Mouse (Mus musculus) megakaryocyte progenitor cell, adult 5-6 weeks (primary cell): ENCODE measurements around the gene Apobec4. TPM values are rescaled to one million over a fixed set of nuclear protein-coding genes. Genes with fewer than 3 reads are reported as not detected.
A peak's percentile ranks its signal among the peaks of the same experiment; 100 is the strongest.
"Not testable (repeated sequence)": the region's sequence is repeated elsewhere in the genome, so short reads cannot be mapped to it uniquely, and the experiment has no call there.

Experiments used
- ATAC-seq: replicated peaks from 2 replicates; pipeline ENCODE4 v1.8.0; 2016; ENCODE audit warnings: mild to moderate bottlenecking, moderate TSS enrichment, inconsistent platforms; ENCODE audit not compliant: poor library complexity
- total RNA-seq, 2 experiments: library from RNA; stranded (forward) in 1 of 2; stranded (reverse) in 1 of 2; fragments of 157-497, 149-512 nt in 1 of 2; fragments of 200-1000 nt in 1 of 2; gene quantifications; 2 replicates each; pipeline versions ENCODE4 v1.2.3 to v1.2.4; 2015 to 2017

The Apobec4 gene
- total RNA-seq, 2 experiments from 2014 or later: not detected

DNA sequence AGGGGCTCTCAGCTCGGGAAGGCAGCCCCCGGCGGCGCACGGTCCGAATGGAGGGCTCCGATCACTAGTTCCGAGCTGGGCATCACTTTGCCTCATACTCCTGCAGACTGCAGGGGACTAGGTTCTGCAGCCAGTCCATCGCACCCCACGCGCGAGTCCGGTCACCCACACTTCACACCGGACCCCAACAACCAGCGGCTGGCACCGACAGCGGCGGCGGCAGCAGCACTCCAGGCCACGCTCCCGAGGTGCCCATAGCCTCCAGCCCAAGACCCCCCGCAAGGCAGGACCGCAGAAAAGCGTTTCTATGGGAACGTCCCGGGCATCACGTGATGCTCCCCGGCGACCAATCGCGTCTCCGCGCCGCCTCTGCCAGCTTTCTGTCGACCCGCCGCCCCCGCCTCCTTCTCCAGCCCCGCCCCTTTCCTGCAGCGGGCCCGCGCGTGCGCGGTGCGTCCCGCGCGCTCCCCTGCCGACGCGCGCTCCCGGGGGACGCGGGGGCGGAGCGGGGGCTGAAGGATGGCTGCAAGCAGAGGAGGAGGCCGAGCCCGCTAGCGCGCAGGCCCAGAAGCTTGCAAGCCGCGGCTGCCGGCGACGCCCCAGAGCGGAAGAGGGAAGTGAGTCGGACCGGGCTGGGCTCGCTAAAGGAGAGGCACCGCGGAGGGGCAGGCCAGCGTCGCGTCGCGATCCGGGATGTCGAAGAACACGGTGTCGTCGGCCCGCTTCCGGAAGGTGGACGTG is 15.9 kb downstream of the Apobec4 start, which contains the start of the genes Rgl1 and Arpc5:
Rgl1 (minus strand) TSS at position 320 of the 741 bp plus-strand sequence.
Arpc5 (plus strand) TSS at position 511 of the 741 bp plus-strand sequence.
- peak; percentile 89 for ATAC-seq

DNA sequence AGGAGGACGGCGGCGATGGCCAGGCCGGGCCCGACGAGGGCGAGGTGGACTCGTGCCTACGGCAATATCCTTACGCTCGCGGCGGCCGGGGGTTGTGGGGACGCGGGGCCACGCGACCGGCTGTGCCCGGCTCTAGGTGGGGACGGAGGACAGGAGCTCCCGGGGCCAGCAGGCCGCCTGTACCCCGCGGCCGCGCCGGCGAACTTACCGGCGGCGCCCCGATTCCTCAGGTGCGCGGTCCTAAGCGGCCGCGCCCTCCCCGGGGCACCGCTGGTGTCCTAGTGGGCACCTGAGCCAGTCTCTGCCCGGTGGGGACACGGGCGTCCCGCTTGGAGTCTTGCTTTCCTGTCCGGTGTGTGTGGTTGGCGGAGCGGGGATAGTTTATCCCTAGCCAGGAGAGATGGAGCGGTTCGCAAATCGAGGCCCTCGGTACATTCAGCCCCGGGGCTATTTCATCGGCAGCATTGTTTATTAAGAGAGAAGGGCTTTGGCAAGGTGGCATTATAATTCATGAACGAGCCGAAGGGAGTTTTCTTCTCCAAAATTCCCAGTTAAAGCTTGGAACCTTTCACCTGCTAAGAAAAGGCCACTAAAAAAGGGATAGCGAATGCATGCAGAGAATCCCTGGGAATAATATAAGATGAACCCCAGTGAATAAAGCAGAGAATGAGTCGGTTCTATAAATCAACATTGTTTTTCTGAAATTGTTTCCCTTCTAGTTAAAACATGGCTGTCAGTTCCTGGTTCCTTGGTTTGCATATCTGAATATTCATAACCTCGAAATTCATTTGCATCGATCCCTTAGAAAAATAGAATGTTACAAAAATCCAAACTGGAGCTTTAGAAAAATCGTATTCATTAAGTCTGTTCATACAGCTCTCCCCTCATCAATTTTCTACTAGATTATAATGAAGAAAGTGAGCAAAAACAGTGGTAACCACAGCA is 16.7 kb downstream of the Apobec4 start:
- no peak for ATAC-seq

DNA sequence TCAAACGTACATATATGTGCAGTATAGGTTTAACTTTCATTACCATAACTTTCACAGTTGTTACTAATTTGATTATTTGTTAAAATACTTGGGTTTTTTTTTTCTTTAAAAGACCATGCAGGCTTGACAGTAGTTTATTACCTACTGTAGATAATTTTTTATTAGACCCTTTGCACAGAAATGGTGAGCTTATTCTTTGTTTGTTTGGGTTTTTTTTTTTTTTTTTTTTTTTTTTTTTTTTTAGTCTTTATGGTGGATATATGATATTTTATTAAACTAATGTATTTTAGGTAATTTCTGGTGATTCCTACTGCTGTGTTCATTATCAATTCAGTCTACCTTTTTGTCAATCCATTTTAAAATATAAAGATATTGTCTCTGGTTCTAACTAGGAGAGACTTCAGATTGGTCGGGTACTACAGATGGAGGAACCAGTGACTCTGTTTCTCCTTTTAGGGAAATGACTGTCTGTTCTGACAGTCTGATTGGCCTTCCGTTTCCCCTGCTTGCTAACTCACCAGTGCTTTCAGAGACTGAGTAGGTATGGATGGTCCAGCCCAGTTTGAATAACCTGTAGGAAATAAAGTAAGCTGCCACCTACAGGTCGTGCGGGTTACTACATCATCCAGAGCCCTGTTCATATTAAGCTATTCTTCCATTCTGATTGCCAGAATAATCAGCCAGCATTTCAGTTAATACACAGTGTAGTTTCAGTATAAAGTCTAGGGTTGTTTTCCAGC is 17.6 kb downstream of the Apobec4 start:
- ATAC-seq: peak; percentile 78

DNA sequence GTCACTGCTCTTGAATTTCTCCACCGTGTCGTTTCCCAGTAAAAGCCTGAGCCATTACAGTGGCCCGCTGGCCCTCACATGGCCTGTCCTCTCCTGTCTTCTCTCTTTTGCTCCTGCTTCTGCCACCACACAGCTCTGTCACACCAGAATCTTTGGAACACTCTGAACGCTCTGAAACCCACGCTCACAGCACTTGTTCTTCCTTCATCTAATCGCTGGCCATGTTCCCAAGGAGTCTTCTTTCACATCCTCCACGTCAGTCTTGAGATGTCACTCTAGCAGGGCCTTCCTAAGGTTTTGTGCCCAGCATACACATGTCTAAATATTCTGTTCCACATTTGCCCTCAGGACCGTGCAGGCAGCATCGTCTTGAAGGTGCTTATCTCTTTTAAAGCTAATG is 20.7 kb downstream of the Apobec4 start:
- ATAC-seq: no peak

DNA sequence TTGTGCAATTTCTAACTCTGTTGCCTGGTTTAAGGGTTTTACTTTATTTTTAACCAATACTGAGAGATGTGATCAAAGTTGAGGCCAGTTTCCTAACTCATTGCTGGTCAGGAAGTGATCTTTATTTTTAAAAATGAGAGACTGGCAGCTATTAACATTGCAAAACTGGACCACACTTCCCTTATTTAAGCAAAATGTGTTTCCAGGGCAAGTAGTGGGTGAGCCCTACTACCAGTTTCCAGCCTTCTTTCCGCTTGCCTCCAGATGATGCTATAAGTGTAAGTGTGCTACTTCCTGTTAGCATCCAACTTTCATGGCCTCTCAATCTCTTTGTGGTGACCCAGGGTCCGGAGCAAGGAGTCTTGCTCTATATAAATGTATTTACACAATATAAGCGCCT is 24.2 kb downstream of the Apobec4 start:
- peak; percentile 69 for ATAC-seq

DNA sequence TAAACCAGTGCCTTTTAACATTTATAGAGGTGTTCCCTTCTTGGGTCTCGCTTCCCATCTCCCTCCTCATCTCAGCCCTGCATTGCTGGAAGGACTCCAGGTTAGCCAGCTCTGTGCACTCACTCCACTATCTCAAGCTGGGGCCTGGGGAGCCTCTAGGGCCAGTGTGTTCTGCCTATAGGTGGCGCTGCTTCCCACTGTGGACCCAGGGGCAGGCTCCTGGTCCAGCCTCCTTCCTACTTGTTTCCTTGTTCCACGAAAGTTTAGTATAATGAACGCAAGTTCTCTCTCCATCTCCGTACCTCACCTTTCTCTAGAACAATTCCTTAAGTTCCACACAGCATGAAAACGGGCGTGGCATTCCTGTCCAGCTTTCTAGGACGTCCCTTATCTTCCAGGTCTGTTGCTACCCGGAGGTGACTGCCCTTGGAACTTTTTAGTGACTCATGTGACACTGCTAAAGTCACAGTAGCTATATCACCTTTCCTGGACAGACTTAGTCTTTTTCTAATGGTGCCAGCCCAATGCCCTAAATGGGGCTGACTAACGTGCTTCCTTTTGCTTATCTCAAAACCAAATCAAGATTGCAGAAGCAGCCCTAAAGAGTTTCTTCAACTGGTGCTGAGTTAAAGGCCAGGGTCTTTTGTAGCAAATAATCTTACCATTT is 28.9 kb downstream of the Apobec4 start:
- ATAC-seq: peak; percentile 91

DNA sequence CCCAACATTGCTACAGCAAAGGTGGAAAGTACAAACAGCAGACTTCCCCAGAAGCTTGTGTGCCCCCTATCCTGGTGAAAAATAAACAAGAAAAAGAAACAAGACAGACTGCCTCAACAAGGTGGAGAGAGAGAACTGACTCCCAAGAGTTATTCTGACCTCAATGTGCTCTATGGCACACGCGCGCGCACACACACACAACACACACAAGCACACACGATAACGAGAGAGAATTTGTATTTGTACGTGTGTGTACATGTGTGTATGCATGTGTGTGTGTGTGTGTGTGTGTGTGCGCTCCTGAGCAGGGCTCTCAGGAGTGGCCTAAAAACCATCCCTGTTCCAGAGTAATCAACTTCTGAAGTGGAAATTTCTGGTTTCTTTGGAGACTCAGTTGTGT is 34.3 kb downstream of the Apobec4 start:
- ATAC-seq: no peak

DNA sequence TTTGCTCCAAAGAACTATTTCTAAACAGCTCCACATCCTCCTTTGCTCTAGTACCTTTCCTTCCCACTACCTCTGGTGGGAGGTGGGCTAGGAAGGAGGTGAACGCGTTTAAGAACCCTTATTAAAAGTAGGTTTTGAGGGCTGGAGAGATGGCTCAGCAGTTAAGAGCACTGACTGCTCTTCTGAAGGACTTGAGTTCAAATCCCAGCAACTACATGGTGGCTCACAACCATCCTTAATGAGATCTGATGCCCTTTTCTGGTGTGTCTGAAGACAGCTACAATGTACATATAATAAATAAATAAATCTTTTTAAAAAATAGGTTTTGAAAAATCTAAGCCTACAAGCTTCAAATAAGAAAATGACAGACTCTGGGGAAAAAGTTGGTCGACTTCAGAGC is 35.1 kb downstream of the Apobec4 start:
- ATAC-seq: not testable (repeated sequence)

DNA sequence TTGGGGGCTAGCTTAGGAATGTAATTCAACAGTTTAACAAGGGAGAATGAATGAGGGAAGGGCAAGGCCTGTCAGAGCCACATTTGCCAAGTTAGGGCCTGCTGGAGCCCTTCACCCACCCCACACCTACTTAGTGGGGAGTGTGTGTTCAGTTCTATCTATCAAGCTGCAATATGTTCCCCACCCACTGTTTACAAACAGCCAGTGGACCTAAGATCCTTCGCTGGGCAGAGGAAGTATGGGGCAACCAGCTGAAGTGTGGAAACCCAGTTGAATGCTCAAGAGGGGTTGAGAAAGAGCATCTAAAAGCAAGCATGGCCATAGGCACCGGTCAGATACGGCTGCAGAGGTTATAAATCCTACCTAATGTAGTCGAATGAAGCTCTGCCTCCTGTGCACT is 36.6 kb downstream of the Apobec4 start:
- peak; percentile 77 for ATAC-seq

DNA sequence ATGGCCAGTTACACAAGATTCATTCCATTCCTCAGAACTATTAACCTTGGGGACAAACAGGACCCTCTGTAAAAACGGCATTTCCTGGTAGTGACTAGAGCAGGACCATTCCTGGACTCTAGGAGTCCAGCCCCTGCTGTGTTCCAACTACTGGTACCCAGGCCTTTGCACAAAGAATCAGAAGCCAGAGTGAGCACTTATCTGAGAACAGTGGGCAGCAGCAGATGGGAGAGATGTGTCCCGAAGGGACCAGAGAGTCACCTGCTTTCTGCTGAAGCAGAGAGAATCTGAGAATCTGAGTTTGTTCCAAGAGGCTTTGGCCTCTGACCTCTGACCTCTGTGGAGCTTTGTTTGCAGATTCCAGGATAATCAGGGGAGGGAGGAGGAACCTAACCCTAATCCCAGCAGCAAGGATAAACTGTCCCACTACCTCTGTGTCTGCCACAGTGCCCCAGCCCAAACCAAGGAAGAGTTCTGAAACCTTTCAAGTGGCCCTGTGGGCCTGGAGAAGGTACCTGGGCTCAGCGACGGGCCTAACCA is 37.8 kb downstream of the Apobec4 start:
- ATAC-seq: no peak

DNA sequence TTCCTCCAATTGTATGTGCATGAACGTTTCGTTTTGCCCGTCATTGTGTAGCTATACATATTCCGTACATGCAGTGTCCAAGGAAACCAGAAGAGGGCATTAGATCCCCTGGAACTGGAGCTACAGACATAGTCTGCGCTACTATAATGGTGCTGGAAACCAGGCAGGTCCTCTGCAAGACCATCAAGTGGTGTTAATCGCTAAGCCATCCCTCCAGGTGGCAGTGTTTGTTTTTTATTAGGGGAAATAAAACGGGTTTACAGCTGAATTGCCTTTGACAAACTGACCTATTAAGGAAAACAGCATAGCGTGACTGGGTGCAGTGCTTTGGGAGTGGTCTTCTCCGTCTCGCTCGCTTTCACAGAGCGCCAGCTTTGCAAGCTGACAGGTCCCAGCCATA is 39.9 kb downstream of the Apobec4 start:
- ATAC-seq: peak; percentile 93

DNA sequence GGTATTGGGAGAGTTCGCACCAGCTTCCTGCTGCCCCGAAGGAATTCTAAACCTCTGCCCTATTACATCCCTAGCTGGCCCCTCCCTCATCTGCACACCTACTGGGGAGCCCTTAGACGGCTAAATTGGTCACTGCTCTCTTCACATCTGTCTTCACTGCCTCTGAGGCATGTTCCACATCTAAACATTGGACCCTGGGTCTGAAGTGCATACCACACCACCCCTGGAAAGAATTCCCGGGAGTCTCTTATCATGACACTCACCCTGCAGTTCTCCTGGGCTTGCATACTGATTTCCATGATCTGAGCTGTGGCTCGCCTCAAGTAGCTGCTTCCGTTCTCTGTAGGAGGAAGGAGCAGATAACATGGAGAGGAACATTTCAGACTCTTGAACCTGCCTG is 40.5 kb downstream of the Apobec4 start:
- no peak for ATAC-seq

DNA sequence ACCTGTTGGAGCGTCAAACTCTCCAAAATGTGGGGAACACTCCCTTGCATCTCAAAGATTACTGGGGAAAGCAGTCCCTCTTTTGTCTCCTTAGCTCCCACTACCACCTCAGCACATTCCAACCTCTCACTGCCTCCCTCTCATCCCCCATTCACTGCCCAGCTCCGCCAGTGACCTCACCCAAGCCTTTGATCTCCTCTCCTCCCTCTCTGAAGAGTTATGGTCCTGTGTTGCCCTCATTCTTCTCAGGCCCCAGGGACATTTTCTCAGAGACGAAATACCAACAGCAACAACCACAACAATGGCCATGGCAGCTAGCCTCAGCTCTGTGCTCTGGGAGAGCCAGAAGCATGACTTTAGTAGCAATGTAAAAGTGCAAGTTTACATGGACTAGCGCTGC is 40.9 kb downstream of the Apobec4 start:
- ATAC-seq: no peak

DNA sequence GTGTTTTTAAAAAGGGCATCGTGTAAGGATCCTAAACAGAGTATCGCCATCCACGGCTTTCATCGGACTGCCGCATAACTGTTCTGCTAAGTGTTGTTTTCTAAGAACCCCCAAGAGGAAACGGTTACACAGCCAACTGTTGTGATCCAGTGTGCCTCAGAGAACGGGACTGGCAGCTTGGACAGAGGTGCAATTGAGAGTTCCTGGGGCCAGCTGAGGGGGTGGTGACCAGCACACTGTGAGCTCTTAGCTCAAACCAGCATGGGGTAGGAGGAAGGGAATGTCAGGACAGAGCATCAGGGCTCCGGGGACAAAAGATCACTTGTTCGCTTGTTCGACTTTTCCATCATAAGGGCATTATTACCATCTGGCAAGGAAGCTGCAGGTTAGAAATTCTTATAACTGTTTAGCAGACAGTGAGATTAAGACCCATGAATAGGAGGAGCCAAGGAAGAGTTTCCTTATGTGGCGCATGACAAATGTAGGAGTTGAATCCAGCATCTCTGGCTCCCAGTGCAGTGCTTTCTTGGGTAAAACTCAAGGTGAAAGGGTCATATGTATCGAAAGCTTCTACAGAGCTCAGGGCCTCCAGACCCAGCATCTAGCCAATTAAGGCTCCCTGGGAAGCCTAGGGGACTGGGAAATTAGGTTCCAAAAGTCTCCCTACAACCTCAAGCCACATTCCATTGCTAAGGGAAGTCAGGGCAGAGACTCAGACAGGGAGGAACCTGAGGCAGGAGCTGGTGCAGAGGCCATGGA is 42.6 kb downstream of the Apobec4 start:
- ATAC-seq: no peak

DNA sequence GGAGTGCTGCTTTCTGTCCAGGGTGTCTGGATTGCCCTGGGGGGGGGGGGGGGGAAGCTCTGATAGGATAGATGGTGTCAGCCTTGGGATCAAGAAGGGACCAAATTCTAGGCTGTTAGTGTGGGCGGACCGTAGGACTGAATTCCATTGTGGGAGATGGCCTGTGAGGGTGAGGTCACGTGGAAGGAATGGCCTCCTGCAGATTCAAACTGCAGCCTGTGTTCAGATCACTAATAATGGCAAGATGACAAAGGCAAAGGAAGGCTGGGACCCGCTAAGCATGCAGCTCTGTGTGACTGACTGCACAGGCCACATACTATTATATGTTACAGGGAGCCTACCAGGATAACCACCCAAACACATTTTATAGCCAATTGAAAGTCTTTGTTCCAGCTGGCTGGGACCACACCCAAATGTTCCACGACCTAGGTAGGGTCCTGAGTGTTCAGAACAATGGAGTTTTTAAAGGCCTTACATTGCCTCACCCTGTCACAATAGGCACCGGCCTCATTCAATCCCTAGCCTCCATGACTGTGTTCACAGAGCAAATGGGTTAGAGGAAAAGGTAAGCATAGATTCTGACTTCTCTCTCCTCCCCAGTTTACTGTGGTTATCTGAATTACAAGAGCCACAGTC is 43.3 kb downstream of the Apobec4 start:
- no peak for ATAC-seq

DNA sequence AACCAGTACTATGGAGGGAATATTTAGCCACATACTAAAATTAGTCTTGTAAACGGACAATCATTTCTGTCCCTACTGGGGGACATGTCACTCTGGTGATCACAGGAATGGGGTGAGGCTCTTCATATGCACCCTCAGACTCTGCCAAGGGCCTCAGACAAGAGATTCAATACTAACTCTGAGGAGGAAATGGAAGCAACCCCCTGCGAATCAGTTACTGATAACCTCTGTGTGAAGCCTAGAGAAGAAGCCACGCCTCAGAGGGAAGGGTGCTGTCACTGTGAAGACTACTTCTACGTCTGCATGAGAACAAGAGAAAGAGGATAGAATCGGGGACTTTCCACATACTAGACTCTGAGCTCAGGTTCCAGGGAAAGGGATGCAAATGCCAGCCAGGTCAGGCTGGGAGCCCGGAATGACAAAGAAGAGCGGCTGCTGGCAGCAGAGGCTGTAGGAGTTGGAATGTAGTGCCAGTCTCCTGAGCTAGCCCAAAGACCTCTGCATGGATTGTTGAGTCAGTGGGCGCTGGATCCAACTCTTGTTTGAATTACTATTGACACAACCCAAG is 45.4 kb downstream of the Apobec4 start:
- peak; percentile 56 for ATAC-seq

DNA sequence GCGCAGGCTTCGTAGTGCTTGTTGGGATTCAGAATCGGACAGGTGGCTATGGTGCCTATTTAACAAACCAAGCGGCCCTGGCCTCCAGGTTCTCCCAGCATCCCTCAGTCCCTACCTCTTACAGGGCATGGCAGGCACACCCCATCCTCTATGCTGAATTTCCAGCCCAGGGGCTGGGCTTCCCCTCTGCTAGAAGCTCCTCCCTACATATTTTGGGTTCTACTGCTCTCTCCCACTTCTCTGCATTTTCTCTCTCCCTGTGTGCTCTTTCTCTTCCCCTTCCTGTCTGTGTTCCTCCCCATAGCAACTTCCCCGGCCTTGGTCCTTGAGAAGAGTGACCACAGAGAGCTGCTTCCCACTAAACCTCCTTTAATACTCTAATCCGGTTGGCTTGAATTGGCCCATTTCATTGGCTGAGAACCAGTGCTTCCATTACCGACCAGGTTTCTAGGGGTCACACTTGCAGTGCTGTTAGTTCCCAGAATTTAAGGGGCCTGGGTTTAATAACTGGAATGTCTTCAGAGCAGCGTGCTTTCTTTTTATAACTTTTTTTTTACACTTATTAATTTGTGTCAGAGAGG is 46.4 kb downstream of the Apobec4 start:
- peak; percentile 43 for ATAC-seq

DNA sequence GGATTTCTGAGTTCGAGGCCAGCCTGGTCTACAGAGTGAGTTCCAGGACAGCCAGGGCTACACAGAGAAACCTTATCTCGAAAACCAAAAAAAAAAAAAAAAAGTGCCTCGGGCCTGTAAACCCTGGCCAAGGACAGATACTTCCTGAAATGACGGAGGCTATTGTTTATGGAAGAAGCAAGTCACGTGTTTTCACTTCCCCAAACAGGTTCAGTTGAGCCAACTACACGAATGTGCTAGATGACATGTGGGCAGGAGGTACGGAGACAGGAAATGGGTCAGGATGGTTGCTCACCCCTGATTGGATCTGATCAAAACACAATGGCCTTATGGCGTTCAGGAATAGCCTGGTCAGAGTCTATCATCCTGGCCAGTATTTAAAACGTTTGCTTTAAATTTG is 47.8 kb downstream of the Apobec4 start:
- peak; percentile 91 for ATAC-seq
